Mouse (Mus musculus): Measurements from ENCODE around the gene L3mbtl1. TPM values are rescaled to one million over a fixed set of nuclear protein-coding genes. Genes with fewer than 3 reads are reported as not detected.

Gene L3mbtl1
- total and polyA plus RNA-seq, 3 experiments = 0.04 to 0.31 TPM; not detected in 1

DNA sequence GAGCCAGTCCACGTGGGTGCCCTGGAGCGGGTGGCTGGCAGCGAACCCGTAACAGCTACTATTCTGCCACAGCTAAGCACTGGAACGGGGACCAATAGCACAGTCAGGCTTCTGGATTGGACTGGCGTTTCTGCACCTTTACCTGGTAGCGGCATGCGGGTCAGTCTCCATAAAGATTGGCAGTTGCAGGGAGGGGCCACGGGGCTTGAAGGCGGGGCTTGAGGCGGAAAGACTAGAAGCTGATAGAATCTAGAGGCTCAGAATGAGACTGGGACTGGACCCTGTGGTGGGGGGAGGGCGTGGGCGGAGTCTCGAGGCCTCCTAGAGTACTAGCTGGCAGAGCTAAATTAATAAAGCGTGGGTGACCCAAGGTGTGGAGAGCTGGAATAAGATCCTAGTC lies 4.5 kb downstream of the L3mbtl1 start (continued):
- no peak for TF ChIP-seq ZMIZ1 (IDR thresholded peaks at IDR 0.05; ENCODE audit: low read depth, low read length)
- no peak for TF ChIP-seq HCFC1 (IDR thresholded peaks at IDR 0.05; ENCODE audit: low read depth, low read length)
- no peak for TF ChIP-seq E2F4 (IDR thresholded peaks at IDR 0.05; ENCODE audit: borderline replicate concordance, low read depth, low read length)
- TF ChIP-seq MXI1 (IDR thresholded peaks at IDR 0.05; ENCODE audit: low read depth, low read length) = no peak
- no peak for TF ChIP-seq MAZ (IDR thresholded peaks at IDR 0.05; ENCODE audit: low read depth, low read length)
- no peak for TF ChIP-seq TBP (IDR thresholded peaks at IDR 0.05; ENCODE audit: low read depth, low read length)

GRCm38 (mm10) chr2:162948221-162948620 lies 4.9 kb downstream of the L3mbtl1 start:
- no peak overlapping the region for H3K4me3 ChIP-seq (ENCODE audit: control insufficient read depth in 1 of 2, insufficient read depth in 1 of 2, low read depth in 2 of 2, low read length in 2 of 2)
- no peaks in the 10 kb centered on the region for H3K9me3 ChIP-seq (replicated peaks; ENCODE audit: insufficient read depth, low read length)
- H3K27ac ChIP-seq (ENCODE audit: control insufficient read depth, low read depth, low read length) = no peak overlapping the region
- no peaks in the 10 kb centered on the region for H3K27me3 ChIP-seq (ENCODE audit: control insufficient read depth in 1 of 2, insufficient read depth in 2 of 2, low read length in 2 of 2)
- no peak overlapping the region for H3K9ac ChIP-seq (ENCODE audit: control insufficient read depth, low read depth, low read length, poor library complexity, severe bottlenecking)
- no peak for TF ChIP-seq ETS1 (IDR thresholded peaks at IDR 0.05; ENCODE audit: low read depth, low read length)
- no peak for TF ChIP-seq ZMIZ1 (IDR thresholded peaks at IDR 0.05; ENCODE audit: low read depth, low read length)
- TF ChIP-seq NRF1 (IDR thresholded peaks at IDR 0.05; ENCODE audit: insufficient read depth, low read depth, low read length, poor library complexity, severe bottlenecking) = no peak
- no peak for TF ChIP-seq CHD2 (IDR thresholded peaks at IDR 0.05; ENCODE audit: low read length)
- no peak for TF ChIP-seq ZNF384 (IDR thresholded peaks at IDR 0.05; ENCODE audit: low read depth, low read length)
- TF ChIP-seq E2F4 (IDR thresholded peaks at IDR 0.05; ENCODE audit: borderline replicate concordance, low read depth, low read length) = no peak
- TF ChIP-seq TBP (IDR thresholded peaks at IDR 0.05; ENCODE audit: low read depth, low read length) = no peak
- TF ChIP-seq KAT2A (conservative IDR thresholded peaks at IDR 0.05; ENCODE audit: low read depth, low read length) = no peak
- no peak for TF ChIP-seq MAFK (IDR thresholded peaks at IDR 0.05; ENCODE audit: borderline replicate concordance, low read depth, low read length)
- TF ChIP-seq POLR2AphosphoS5 (IDR thresholded peaks at IDR 0.05; ENCODE audit: borderline replicate concordance, low read depth, low read length) = no peak
- no peak for TF ChIP-seq ELF1 (IDR thresholded peaks at IDR 0.05; ENCODE audit: low read depth, low read length)
- TF ChIP-seq JUND (IDR thresholded peaks at IDR 0.05; ENCODE audit: low read depth, low read length) = no peak
- H3K36me3 ChIP-seq (ENCODE audit: control insufficient read depth in 1 of 2, insufficient read depth in 2 of 2, low read length in 2 of 2) = no peaks in the 10 kb centered on the region
- DNase-seq (ENCODE audit: low read depth, low spot score) = no peak
- no peaks in the 10 kb centered on the region for H3K79me2 ChIP-seq (ENCODE audit: control insufficient read depth, insufficient read depth, low read length, poor library complexity)
- H3K4me1 ChIP-seq (ENCODE audit: control insufficient read depth in 1 of 2, insufficient read depth in 2 of 2, low read length in 2 of 2) = no peaks in the 10 kb centered on the region

- no peak overlapping the region for H3K27ac ChIP-seq (ENCODE audit: control insufficient read depth, low read depth, low read length)
- no peaks in the 10 kb centered on the region for H3K79me2 ChIP-seq (ENCODE audit: control insufficient read depth, insufficient read depth, low read length, poor library complexity)
- TF ChIP-seq SIN3A (IDR thresholded peaks at IDR 0.05; ENCODE audit: low read length) = no peak
- TF ChIP-seq ELF1 (IDR thresholded peaks at IDR 0.05; ENCODE audit: low read depth, low read length) = no peak
- no peak for TF ChIP-seq TCF12 (IDR thresholded peaks at IDR 0.05; ENCODE audit: low read depth, low read length)
- no peak for TF ChIP-seq ZMIZ1 (IDR thresholded peaks at IDR 0.05; ENCODE audit: low read depth, low read length)
- no peak for TF ChIP-seq USF2 (IDR thresholded peaks at IDR 0.05; ENCODE audit: borderline replicate concordance in 1 of 2, insufficient read depth in 1 of 2, low read depth in 1 of 2, low read length in 2 of 2)
- no peak for DNase-seq (ENCODE audit: low read depth, low spot score)
- no peaks in the 10 kb centered on the region for H3K27me3 ChIP-seq (ENCODE audit: control insufficient read depth in 1 of 2, insufficient read depth in 2 of 2, low read length in 2 of 2)
- H3K36me3 ChIP-seq (ENCODE audit: control insufficient read depth in 1 of 2, insufficient read depth in 2 of 2, low read length in 2 of 2) = no peaks in the 10 kb centered on the region
- H3K4me1 ChIP-seq (ENCODE audit: control insufficient read depth in 1 of 2, insufficient read depth in 2 of 2, low read length in 2 of 2) = no peaks in the 10 kb centered on the region
- H3K9me3 ChIP-seq (replicated peaks; ENCODE audit: insufficient read depth, low read length) = no peaks in the 10 kb centered on the region
- H3K4me3 ChIP-seq (ENCODE audit: control insufficient read depth in 1 of 2, insufficient read depth in 1 of 2, low read depth in 2 of 2, low read length in 2 of 2) = no peak overlapping the region
- no peak overlapping the region for H3K9ac ChIP-seq (ENCODE audit: control insufficient read depth, low read depth, low read length, poor library complexity, severe bottlenecking)
Measured at GRCm38 (mm10) chr2:162950776-162951175, 7.5 kb downstream of the L3mbtl1 start.

All from MEL (cell line).